Comparison of ENCODE assay signal across 8 mouse cellular contexts in genomic region chr11:5444234-5444598, GRCm38 (mm10). TPM values are rescaled to one million over a fixed set of nuclear protein-coding genes. Genes with fewer than 3 reads are reported as not detected.
DNase-seq lines count a peak whose midpoint lies in the region; ATAC-seq and TF ChIP-seq lines count a peak whose summit lies in the region.

No protein-coding gene starts in this region.

- H3K36me3 ChIP-seq in intestine, embryonic 15.5 days = no peaks in the 10 kb centered on the region
- no peaks in the 10 kb centered on the region for H3K36me3 ChIP-seq in liver, embryonic 13.5 days
- H3K36me3 ChIP-seq in neural tube, embryonic 14.5 days (ENCODE audit: control insufficient read depth, insufficient read depth, low read length) = no peaks in the 10 kb centered on the region

- peak; percentile 64 for ATAC-seq in intestine, embryonic 15.5 days
- peak; percentile 3; the same call in 1 of the 2 replicates for ATAC-seq in liver, embryonic 13.5 days (ENCODE audit: low read depth)
- peak; percentile 63 for ATAC-seq in neural tube, embryonic 14.5 days (ENCODE audit: low read depth)

- no peak for TF ChIP-seq CTCF in layer of hippocampus, adult 2 months (conservative IDR thresholded peaks at IDR 0.05)
- TF ChIP-seq CTCF in cerebellum, adult 2 months (IDR thresholded peaks at IDR 0.05; ENCODE audit: borderline replicate concordance, insufficient read depth, low read depth, low read length) = no peak

- peak in 1 of 2 experiments; percentile 24 for DNase-seq in layer of hippocampus, adult 2 months (ENCODE audit: low spot score in 2 of 2)
- no peak for DNase-seq in layer of hippocampus, adult 9-10 months (ENCODE audit: low spot score)
- peak; percentile 38 to 52 for DNase-seq in cerebellum, adult 2 months
- peak; percentile 56 for DNase-seq in gastrocnemius, postnatal 10 days
- DNase-seq in liver, embryonic 13.5 days = no peak
- DNase-seq in thymus, postnatal 14 days = peak; percentile 64

- 1% methylated on average over 43 of the region's 57 CpGs for WGBS in cerebellum, adult 2 months
- WGBS in intestine, embryonic 15.5 days = 0% methylated on average over 47 of the region's 57 CpGs
- under 1% methylated on average over 36 of the region's 57 CpGs for WGBS in liver, embryonic 13.5 days (ENCODE audit: insufficient replicate concordance)
- WGBS in neural tube, embryonic 14.5 days = 3% methylated on average over 27 of the region's 57 CpGs

- no peaks in the 10 kb centered on the region for H3K27me3 ChIP-seq in cerebellum, adult 2 months (ENCODE audit: control insufficient read depth, insufficient read depth, low read length)
- H3K27me3 ChIP-seq in intestine, embryonic 15.5 days (replicated peaks) = no peaks in the 10 kb centered on the region
- H3K27me3 ChIP-seq in liver, embryonic 13.5 days = peaks cover 17% of the 10 kb centered on the region
- H3K27me3 ChIP-seq in neural tube, embryonic 14.5 days (ENCODE audit: control insufficient read depth, insufficient read depth, low read length) = no peaks in the 10 kb centered on the region

- H3K9ac ChIP-seq in intestine, embryonic 15.5 days = peak overlapping the region; percentile 85
- peak overlapping the region; percentile 86 for H3K9ac ChIP-seq in liver, embryonic 13.5 days
- H3K9ac ChIP-seq in neural tube, embryonic 14.5 days (replicated peaks; ENCODE audit: low read depth, low read length) = peak overlapping the region; percentile 82

- TF ChIP-seq POLR2A in cerebellum, adult 2 months (IDR thresholded peaks at IDR 0.05; ENCODE audit: borderline replicate concordance, insufficient read depth, low read length) = no peak

- peak overlapping the region; percentile 81; the same call in 1 of the 2 replicates for H3K27ac ChIP-seq in layer of hippocampus, adult 2 months
- H3K27ac ChIP-seq in cerebellum, adult 2 months (ENCODE audit: insufficient read depth, low read length) = no peak overlapping the region
- peak overlapping the region; percentile 77 for H3K27ac ChIP-seq in intestine, embryonic 15.5 days
- peak overlapping the region; percentile 64 for H3K27ac ChIP-seq in liver, embryonic 13.5 days
- 0 out of 2 replicates have a peak overlapping the region, but pooled peaks have one; percentile 34 for H3K27ac ChIP-seq in neural tube, embryonic 14.5 days (ENCODE audit: low read depth, low read length)

- no peaks in the 10 kb centered on the region for H3K9me3 ChIP-seq in intestine, embryonic 15.5 days
- H3K9me3 ChIP-seq in liver, embryonic 13.5 days (replicated peaks) = no peaks in the 10 kb centered on the region
- no peaks in the 10 kb centered on the region for H3K9me3 ChIP-seq in neural tube, embryonic 14.5 days (ENCODE audit: control insufficient read depth, low read length)

- H3K4me3 ChIP-seq in layer of hippocampus, adult 2 months = peak overlapping the region; percentile 78
- peak overlapping the region; percentile 64 for H3K4me3 ChIP-seq in cerebellum, adult 2 months (replicated peaks; ENCODE audit: insufficient read depth, low read depth, low read length)
- H3K4me3 ChIP-seq in intestine, embryonic 15.5 days (replicated peaks) = peak overlapping the region; percentile 88
- H3K4me3 ChIP-seq in liver, embryonic 13.5 days (replicated peaks) = peak overlapping the region; percentile 82
- peak overlapping the region; percentile 81 for H3K4me3 ChIP-seq in neural tube, embryonic 14.5 days (ENCODE audit: low read depth, low read length)

- H3K4me2 ChIP-seq in intestine, embryonic 15.5 days (replicated peaks) = peak overlapping the region; percentile 93
- H3K4me2 ChIP-seq in liver, embryonic 13.5 days = peak overlapping the region; percentile 100
- peak overlapping the region; percentile 91 for H3K4me2 ChIP-seq in neural tube, embryonic 14.5 days (ENCODE audit: low read depth, low read length)

- H3K4me1 ChIP-seq in cerebellum, adult 2 months (ENCODE audit: control insufficient read depth, insufficient read depth, low read length) = no peaks in the 10 kb centered on the region
- peaks cover 11% of the 10 kb centered on the region; the same call in 1 of the 2 replicates for H3K4me1 ChIP-seq in intestine, embryonic 15.5 days (replicated peaks)
- H3K4me1 ChIP-seq in liver, embryonic 13.5 days (replicated peaks) = peaks cover 46% of the 10 kb centered on the region
- peaks cover 16% of the 10 kb centered on the region for H3K4me1 ChIP-seq in neural tube, embryonic 14.5 days (ENCODE audit: control insufficient read depth, insufficient read depth, low read length)

RNA-seq across cellular contexts. Expression of gene Znrf3, which starts 0.4 kb away (rescaled TPM):
- 10 to 100 TPM; 20.2 to 24.1 TPM for total RNA-seq in layer of hippocampus, adult 2 months (2021)
- polyA plus RNA-seq in cerebellum, adult 2 months (2012; rRNA removed) = 5.4 and 5.8 TPM in 2 replicates
- 10 to 100 TPM; 14.6 to 16.3 TPM for total RNA-seq in gastrocnemius, postnatal 10 days (2021)
- polyA plus RNA-seq in intestine, embryonic 15.5 days (2015; fragmentation: Nextera tagmentation; extraction: Ambion mirVana) = 9.0 and 9.6 TPM in 2 replicates
- polyA plus RNA-seq in liver, embryonic 13.5 days (2015; fragmentation: Nextera tagmentation; extraction: Ambion mirVana) = 4.1 and 4.6 TPM in 2 replicates
- 7.4 and 9.6 TPM in 2 replicates for polyA plus RNA-seq in neural tube, embryonic 14.5 days (2014; fragmentation: Nextera tagmentation; extraction: Ambion mirVana)

Comparison
In these comparisons a context has a peak if more than half of its experiments do, and no peak if none do; other contexts are left out.
1. DNase-seq: peak in cerebellum, adult 2 months (2 of 2), gastrocnemius, postnatal 10 days (single experiment) and thymus, postnatal 14 days (single experiment); none in layer of hippocampus, adult 9-10 months (single experiment) and liver, embryonic 13.5 days (single experiment).
2. ATAC-seq: peak in every context shown above with its lines; median percentile 64 in intestine, embryonic 15.5 days; 63 in neural tube, embryonic 14.5 days; 3 in liver, embryonic 13.5 days.
3. Peak in every context shown above with its lines, with median percentiles within 50 percentile points of each other: H3K4me3 ChIP-seq, H3K4me2 ChIP-seq and H3K9ac ChIP-seq.